Mouse (Mus musculus) limb, embryonic 12.5 days (tissue): ENCODE data around the gene Birc6. TPM values are rescaled to one million over a fixed set of nuclear protein-coding genes. Genes with fewer than 3 reads are reported as not detected.
A peak's percentile ranks its signal among the peaks of the same experiment; 100 is the strongest.

Experiments used
- ATAC-seq: fragments of 200-750 bp; cut with Nextera tagmentation; 2 replicates; pipeline ENCODE4 v1.8.0; 2017; ENCODE audit warnings: low read depth, moderate TSS enrichment; ENCODE audit not compliant: insufficient number of reproducible peaks, insufficient read depth, low FRiP score, low TSS enrichment
- H3K27ac ChIP-seq: fragments of 300-500 bp; sonication (generic); 2 replicates; pipeline ENCODE4 v1.5.1; 2016; ENCODE audit warnings: mild to moderate bottlenecking, moderate library complexity
- H3K27me3 ChIP-seq: fragments of 300-500 bp; sonication (generic); 2 replicates; pipeline ENCODE4 v1.6.1; 2016; ENCODE audit warnings: mild to moderate bottlenecking, moderate library complexity
- H3K36me3 ChIP-seq: fragments of 300-500 bp; sonication (generic); 2 replicates; pipeline ENCODE4 v1.6.1; 2016; ENCODE audit warnings: mild to moderate bottlenecking, moderate library complexity
- H3K4me1 ChIP-seq: fragments of 300-500 bp; sonication (generic); replicated peaks from 2 replicates; pipeline ENCODE4 v1.6.1; 2016
- H3K4me2 ChIP-seq: fragments of 300-500 bp; sonication (generic); 2 replicates; pipeline ENCODE4 v1.6.1; 2016; ENCODE audit warnings: mild to moderate bottlenecking, moderate library complexity
- H3K4me3 ChIP-seq: fragments of 300-500 bp; sonication (generic); replicated peaks from 2 replicates; pipeline ENCODE4 v1.5.1; 2016; ENCODE audit warnings: mild to moderate bottlenecking
- H3K9ac ChIP-seq: fragments of 300-500 bp; sonication (generic); replicated peaks from 2 replicates; pipeline ENCODE4 v1.6.1; 2016; ENCODE audit warnings: mild to moderate bottlenecking, moderate library complexity
- H3K9me3 ChIP-seq: fragments of 300-500 bp; sonication (generic); 2 replicates; pipeline ENCODE4 v1.6.1; 2016; ENCODE audit warnings: mild to moderate bottlenecking, moderate library complexity
- WGBS: fragments of 180-500 bp; shearing (Covaris S2); methylation state at CpG from one replicate; pipeline ENCODE4 v1.1.7; 2016; 5-methylcytosine and 5-hydroxymethylcytosine counted together
- polyA plus RNA-seq: library from polyadenylated mRNA; unstranded; fragments of >200 nt; fragmentation: Nextera tagmentation; extraction: Ambion mirVana; gene quantifications from 2 replicates; pipeline ENCODE4 v1.2.1, GENCODE M21; 2016

The Birc6 gene
- 92.5 and 107 TPM in 2 replicates for polyA plus RNA-seq

DNA sequence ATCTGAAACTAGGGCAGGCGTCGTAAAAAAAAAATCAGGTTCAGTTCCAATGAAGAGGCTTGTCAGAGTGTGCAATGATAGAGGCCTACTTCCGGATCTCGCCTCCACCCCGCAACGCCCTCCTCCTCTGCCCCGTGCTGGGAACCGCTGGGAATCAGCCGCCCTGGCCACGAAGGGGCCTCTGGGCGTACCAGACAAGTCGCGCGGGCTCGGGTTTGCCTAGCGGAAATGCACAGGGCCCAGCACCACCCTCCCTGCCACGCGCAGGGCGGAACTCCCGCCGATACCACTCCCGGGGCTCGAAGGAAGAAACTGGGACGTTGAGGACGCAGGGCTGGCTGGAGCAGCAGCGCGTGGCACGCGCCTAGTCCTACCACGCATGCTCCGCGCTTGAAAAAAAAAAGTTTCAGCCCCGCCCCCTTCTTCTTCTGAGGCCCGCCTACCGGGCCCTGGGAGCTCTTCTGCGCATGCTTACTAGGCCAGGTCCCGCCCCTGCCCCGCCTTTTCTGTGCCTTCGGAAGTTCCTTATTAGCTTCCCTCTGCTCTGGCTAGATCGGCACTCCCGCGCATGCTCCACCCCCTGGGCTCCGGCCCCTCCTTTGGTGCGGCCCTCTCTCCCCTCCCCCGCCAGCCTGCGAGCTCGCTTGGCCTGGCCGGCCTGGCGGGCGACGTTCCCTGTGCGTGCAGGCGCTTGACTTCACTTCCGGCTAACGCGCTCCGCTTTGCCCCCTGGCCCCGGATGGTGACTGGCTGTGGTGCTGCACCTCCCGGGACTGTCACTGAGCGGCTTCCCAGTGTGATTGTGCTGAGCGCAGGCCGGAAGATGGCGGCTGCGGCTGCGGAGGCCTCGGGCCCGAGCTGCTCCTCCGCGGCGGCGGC is at the start of gene Birc6:
TSS of gene Birc6 (plus strand) at position 567 of the 879 bp plus-strand sequence.
- peak; percentile 97 for ATAC-seq
- peak within 1 kb of the TSS; percentile 96 for H3K9ac ChIP-seq
- H3K9me3 ChIP-seq: no peaks in the 10 kb centered on the region
- peak within 1 kb of the TSS; percentile 98 for H3K4me3 ChIP-seq
- H3K27me3 ChIP-seq: no peaks in the 10 kb centered on the region
- no peaks in the 10 kb centered on the region for H3K36me3 ChIP-seq
- WGBS: under 1% methylated on average over 70 of the region's 71 CpGs
- H3K27ac ChIP-seq: peak within 1 kb of the TSS; percentile 99
- H3K4me2 ChIP-seq: peak within 1 kb of the TSS; percentile 70
- H3K4me1 ChIP-seq: peaks cover 14% of the 10 kb centered on the region

DNA sequence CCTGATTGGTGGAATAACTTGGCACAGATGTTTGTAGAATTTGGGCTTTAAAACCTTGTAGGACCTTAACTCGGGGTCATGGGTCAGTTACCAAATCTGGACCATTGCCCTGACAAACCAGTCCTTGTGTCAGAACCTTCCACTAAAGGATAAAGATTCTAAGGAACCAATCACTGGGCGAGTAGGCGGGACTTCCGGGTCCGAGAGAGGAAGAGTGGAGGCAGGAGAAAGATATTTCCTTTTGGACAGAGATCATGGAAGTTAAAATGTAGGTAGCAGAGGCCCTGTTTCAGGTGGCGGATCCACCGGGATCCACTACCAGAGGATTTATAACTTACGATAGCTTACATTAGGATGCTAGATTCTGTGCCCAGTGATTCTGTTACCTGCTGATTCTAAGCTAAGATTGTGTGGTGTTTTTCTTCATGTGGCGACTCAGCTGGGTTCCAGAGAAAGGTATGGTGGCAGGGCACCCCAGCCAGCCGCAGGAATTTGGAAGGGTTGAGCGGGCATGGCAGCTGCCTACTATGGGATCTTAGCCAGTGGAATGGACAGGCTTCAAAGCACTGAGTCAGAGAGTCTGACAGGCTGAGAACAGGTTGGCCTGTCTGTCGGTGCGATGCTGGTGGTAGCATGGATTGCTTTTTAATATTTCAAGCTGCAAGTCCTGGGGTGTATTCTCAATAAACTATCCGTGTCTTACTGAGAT is 47.6 kb upstream of the Birc6 start:
- WGBS: 85% methylated on average over 14 of the region's 14 CpGs
- no peaks in the 10 kb centered on the region for H3K27me3 ChIP-seq
- H3K9me3 ChIP-seq: no peaks in the 10 kb centered on the region
- H3K9ac ChIP-seq: no peak overlapping the region
- no peak overlapping the region for H3K4me2 ChIP-seq
- no peaks in the 10 kb centered on the region for H3K4me1 ChIP-seq
- no peaks in the 10 kb centered on the region for H3K36me3 ChIP-seq
- no peak overlapping the region for H3K4me3 ChIP-seq
- ATAC-seq: no peak
- H3K27ac ChIP-seq: no peak overlapping the region

DNA sequence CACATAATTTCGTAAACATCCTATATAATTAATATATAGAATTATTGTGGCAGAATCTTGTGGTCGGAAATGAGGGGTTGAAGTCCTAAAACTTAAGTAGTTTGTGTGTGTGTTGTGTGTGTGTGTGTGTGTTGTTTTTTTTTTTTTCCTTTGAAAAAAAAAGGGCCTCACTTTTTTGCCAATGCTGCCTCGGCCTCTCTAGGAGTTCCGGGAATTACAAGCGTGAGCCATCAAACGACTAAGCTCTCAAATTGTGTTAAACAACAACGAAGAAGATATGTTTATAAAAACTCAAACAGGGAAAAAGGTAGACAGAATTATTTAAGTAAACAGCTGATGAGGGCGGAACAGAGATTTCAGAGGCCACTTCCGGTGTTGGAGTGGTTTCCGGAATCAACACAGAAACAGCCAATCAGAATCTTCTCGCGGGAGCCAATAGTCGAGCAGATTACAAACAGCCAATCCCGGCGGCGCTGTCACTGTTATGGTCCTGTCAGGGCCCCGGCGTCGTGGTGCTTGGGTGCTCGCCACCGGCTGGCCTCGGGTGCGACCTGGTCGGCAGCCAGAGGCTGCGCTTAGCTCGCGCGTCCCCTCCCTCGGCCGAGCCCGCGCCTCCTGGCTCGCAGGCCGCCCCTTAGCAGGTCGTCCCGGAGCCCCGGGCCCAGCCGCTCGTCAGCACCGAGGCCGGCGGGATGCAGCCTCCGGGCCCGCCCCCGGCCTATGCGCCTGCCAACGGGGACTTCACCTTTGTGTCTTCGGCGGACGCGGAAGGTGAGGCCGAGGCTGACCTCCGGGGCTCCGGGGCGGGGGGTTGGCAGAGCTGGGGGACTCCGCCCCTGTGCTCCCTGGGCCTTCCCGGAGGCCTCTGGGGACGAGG is 38.8 kb upstream of the Birc6 start, which contains the start of gene Yipf4:
TSS of gene Yipf4 (plus strand) at position 470 of the 877 bp plus-strand sequence.
- no peaks in the 10 kb centered on the region for H3K9me3 ChIP-seq
- 4% methylated on average over 58 of the region's 58 CpGs for WGBS
- peak within 1 kb of the TSS; percentile 99 for H3K4me3 ChIP-seq
- peaks cover 20% of the 10 kb centered on the region for H3K36me3 ChIP-seq
- ATAC-seq: peak; percentile 99
- H3K27me3 ChIP-seq: no peaks in the 10 kb centered on the region
- H3K4me1 ChIP-seq: peaks cover 4% of the 10 kb centered on the region
- peak within 1 kb of the TSS; percentile 68 for H3K4me2 ChIP-seq
- H3K27ac ChIP-seq: peak within 1 kb of the TSS; percentile 84
- peak within 1 kb of the TSS; percentile 87 for H3K9ac ChIP-seq

DNA sequence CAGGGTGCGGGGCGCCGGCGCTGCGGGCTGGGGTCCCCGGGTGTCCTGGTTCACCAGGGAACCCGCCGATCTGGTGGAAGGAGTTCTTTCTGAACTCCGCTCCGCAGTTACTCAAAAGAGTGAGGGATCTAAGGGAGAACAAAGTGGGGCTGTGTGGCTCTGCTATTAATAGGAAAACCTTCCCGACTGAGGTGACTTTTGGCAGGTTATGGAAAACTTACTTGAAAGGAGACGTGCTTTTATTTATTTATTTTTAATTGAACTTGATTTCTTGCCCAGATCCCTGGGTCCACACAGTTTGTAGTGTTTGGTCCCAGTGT is 38.2 kb upstream of the Birc6 start:
- Histone ChIP-seq H3K27ac (peak overlapping the region; percentile 84), H3K4me1 (peaks cover 4% of the 10 kb centered on the region), H3K36me3 (peaks cover 26% of the 10 kb centered on the region), H3K4me2 (peak overlapping the region; percentile 68), H3K9ac (peak overlapping the region; percentile 87), H3K9me3 (no peaks in the 10 kb centered on the region), H3K27me3 (no peaks in the 10 kb centered on the region), H3K4me3 (peak overlapping the region; percentile 99)
- ATAC-seq: no peak; the same call in 1 of the 2 replicates
- 2% methylated on average over 12 of the region's 12 CpGs for WGBS

DNA sequence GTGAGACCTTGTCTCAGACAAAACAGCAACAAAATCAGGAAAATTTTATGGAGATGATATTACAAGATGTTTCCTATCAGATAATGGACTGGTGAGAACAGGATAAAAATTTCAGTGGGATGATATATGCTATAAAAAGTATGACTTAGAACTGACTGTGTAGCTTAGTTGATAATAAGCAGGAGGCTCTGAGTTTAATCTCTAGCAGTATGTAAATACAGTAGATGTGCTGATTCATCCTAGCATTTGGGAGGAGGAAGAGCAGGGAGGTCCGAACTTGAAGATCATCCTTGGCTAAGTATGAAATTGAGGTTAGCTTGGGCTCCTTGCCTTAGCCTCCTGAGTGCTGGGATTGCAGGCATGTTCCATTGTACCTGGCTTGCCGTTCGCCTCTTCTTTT is 36.5 kb upstream of the Birc6 start:
- ATAC-seq: no peak
- Histone ChIP-seq H3K4me3 (no peak overlapping the region), H3K9me3 (no peaks in the 10 kb centered on the region), H3K36me3 (peaks cover 40% of the 10 kb centered on the region), H3K9ac (no peak overlapping the region), H3K4me2 (no peak overlapping the region), H3K4me1 (peaks cover 4% of the 10 kb centered on the region), H3K27me3 (no peaks in the 10 kb centered on the region), H3K27ac (no peak overlapping the region)
- 93% methylated on average over 3 of the region's 3 CpGs for WGBS

DNA sequence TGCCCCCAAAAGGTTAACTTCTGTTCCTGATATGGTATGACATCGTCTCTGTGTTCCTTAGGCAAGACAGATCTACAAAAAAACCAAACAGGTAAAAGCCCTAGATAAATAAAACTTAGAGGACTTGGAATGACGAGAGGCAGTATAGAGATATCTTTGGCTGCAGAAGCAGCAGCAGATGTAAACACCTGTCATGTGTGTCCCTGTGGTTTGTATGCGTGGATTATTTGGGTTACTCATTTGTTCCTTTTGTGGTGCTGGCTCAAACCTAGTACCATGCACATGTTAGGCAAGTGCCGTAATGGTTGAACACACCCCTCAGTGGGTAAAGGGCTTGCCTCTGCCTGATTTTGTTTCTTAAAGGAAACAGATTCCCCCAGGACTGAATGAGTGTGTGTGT is 27.9 kb upstream of the Birc6 start:
- Histone ChIP-seq H3K27ac (no peak overlapping the region), H3K4me2 (no peak overlapping the region), H3K9ac (no peak overlapping the region), H3K4me3 (no peak overlapping the region), H3K27me3 (no peaks in the 10 kb centered on the region), H3K4me1 (no peaks in the 10 kb centered on the region), H3K9me3 (no peaks in the 10 kb centered on the region), H3K36me3 (peaks cover 42% of the 10 kb centered on the region)
- WGBS: 93% methylated on average over 4 of the region's 4 CpGs
- ATAC-seq: no peak

DNA sequence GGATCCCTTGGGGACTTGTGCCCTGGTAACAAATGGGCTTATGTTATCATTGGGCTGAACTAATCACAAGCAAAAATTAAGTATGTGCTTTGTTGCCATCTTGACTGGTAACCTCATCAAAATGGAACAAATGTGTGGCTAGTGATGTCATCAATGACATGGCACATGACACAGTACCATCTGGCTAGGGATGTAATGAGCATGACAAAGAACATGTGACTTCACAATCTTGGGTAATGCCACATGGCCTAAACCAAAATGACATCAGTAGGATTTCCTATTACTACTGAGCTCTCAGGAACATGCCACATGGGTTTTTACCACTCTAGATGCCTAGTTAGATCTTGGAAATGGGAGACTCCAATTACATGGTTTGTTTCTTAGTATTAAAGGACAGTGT is 27.0 kb upstream of the Birc6 start:
- H3K4me3 ChIP-seq: no peak overlapping the region
- no peak overlapping the region for H3K27ac ChIP-seq
- no peak overlapping the region for H3K9ac ChIP-seq
- no peaks in the 10 kb centered on the region for H3K9me3 ChIP-seq
- H3K27me3 ChIP-seq: no peaks in the 10 kb centered on the region
- H3K36me3 ChIP-seq: peaks cover 34% of the 10 kb centered on the region
- no peak for ATAC-seq
- no peak overlapping the region for H3K4me2 ChIP-seq
- no peaks in the 10 kb centered on the region for H3K4me1 ChIP-seq

DNA sequence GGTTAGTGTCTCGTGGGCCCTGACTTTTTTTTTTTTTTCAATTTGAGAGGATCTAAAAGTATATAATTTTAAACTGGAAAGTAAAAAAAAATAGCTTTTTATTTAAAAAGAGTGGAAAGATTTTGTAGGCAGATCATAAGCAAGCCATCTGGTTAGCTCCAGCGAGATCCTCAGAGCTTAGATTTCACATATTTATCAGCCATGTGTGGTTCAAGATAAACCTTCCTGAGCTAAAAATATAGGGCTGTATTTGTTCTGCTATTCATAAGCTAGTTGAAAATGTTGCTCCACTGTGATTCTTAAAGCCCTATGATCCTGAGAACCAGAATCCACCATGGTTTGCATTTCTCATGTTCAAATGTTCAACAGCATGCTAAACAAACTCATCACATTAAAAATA is 20.2 kb upstream of the Birc6 start:
- no peak overlapping the region for H3K4me3 ChIP-seq

DNA sequence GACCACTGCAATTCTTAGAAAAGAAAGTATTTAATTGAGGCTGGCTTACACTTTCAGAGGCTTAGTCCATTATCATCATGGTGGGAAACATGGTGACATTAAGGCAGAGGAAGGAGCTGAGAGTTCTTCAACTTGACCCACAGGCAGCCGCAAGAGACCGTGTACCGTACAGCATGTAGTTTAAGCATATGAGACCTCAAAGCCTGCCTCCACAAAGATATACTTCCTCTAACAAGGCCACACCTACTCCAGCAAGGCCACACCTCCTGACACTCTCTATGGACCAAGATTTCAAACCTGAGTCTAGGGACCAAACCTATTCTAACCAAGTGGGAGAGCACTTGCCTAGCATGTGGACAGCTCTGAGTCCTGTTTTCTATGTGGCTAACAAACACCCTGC is 19.5 kb upstream of the Birc6 start:
- Histone ChIP-seq H3K9me3 (no peaks in the 10 kb centered on the region), H3K9ac (no peak overlapping the region), H3K4me3 (no peak overlapping the region), H3K4me1 (no peaks in the 10 kb centered on the region), H3K36me3 (no peaks in the 10 kb centered on the region), H3K4me2 (no peak overlapping the region), H3K27ac (no peak overlapping the region), H3K27me3 (no peaks in the 10 kb centered on the region)
- 97% methylated on average over 3 of the region's 3 CpGs for WGBS
- ATAC-seq: no peak

More for the DNA sequence above, 20.2 kb upstream of the Birc6 start:
- Histone ChIP-seq H3K4me2 (no peak overlapping the region), H3K9ac (no peak overlapping the region), H3K27me3 (no peaks in the 10 kb centered on the region), H3K4me1 (no peaks in the 10 kb centered on the region), H3K9me3 (no peaks in the 10 kb centered on the region), H3K27ac (no peak overlapping the region), H3K36me3 (no peaks in the 10 kb centered on the region)
- WGBS: 85% methylated on average over 2 of the region's 2 CpGs
- no peak for ATAC-seq

DNA sequence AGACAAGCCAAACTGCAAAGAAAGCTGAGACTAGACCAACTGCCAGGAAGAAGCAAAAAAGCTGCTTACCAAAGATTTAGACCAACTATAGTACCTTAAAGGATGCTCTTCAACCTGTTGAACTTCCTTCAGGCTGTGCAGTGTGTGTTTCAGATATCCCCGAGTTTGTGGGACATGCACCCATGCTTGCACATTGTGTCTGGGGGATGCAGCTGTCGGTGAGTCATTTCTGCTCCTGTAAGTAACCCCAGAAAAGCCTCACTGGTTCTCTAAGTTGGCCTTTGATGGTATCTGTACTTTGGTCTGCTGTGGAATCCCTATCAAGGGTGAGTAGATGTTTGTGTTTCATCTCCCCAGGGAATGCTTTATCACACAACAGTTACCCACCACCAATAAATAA is 15.8 kb upstream of the Birc6 start:
- WGBS: 85% methylated on average over 2 of the region's 2 CpGs
- no peaks in the 10 kb centered on the region for H3K4me1 ChIP-seq
- no peaks in the 10 kb centered on the region for H3K36me3 ChIP-seq
- no peak overlapping the region for H3K9ac ChIP-seq
- H3K9me3 ChIP-seq: no peaks in the 10 kb centered on the region
- no peak overlapping the region for H3K4me3 ChIP-seq
- no peaks in the 10 kb centered on the region for H3K27me3 ChIP-seq
- H3K27ac ChIP-seq: no peak overlapping the region
- H3K4me2 ChIP-seq: no peak overlapping the region
- no peak for ATAC-seq
